In genomic region chr8:121908378-121909147, GRCm38 (mm10) we compare ENCODE assay signal across 9 mouse cellular contexts. TPM values are rescaled to one million over a fixed set of nuclear protein-coding genes. Genes with fewer than 3 reads are reported as not detected.
DNase-seq lines count a peak whose midpoint lies in the region; ATAC-seq and TF ChIP-seq lines count a peak whose summit lies in the region.
"Had no signal": no experiment of that assay in that cellular context is flagged by ENCODE, and none has a peak within 500 bp of the region (broad histone marks: within the 10 kb centered on the region; RNA-seq: fewer than 3 reads in every experiment).

No protein-coding gene starts in this region.

- peak overlapping the region; percentile 60 for H3K4me3 ChIP-seq in kidney, embryonic 15.5 days (replicated peaks)
- no peak overlapping the region for H3K4me3 ChIP-seq in hindbrain, embryonic 12.5 days
- no peak overlapping the region; the same call in 1 of the 2 replicates for H3K4me3 ChIP-seq in midbrain, embryonic 14.5 days (replicated peaks; ENCODE audit: low read depth, low read length)
- no peak overlapping the region for H3K4me3 ChIP-seq in gastrocnemius, adult 2 months

- no peak for DNase-seq in kidney, postnatal 25 days
- peak; percentile 14 for DNase-seq in T-cell, adult 2 months (ENCODE audit: low spot score)
- no peak for DNase-seq in midbrain, embryonic 14.5 days
- no peak for DNase-seq in gastrocnemius, adult 2 months
- no peak for DNase-seq in layer of hippocampus, adult 8-10 months (ENCODE audit: low spot score in 2 of 2)

- WGBS in kidney, embryonic 15.5 days, result 37% methylated on average over 8 of the region's 8 CpGs
- 62% methylated on average over 8 of the region's 8 CpGs for WGBS in hindbrain, embryonic 12.5 days
- 64% methylated on average over 8 of the region's 8 CpGs for WGBS in midbrain, embryonic 14.5 days

- H3K9me3 ChIP-seq in kidney, embryonic 15.5 days (replicated peaks), result no peaks in the 10 kb centered on the region
- no peaks in the 10 kb centered on the region for H3K9me3 ChIP-seq in hindbrain, embryonic 12.5 days (replicated peaks)
- no peaks in the 10 kb centered on the region for H3K9me3 ChIP-seq in midbrain, embryonic 14.5 days (ENCODE audit: control insufficient read depth, low read length)

- no peak for ATAC-seq in kidney, embryonic 15.5 days (replicated peaks; ENCODE audit: low FRiP score)
- ATAC-seq in hindbrain, embryonic 12.5 days (ENCODE audit: low FRiP score), result no peak
- ATAC-seq in midbrain, embryonic 14.5 days (ENCODE audit: low FRiP score, low TSS enrichment), result no peak

- peaks cover 9% of the 10 kb centered on the region; the same call in 1 of the 2 replicates for H3K27me3 ChIP-seq in kidney, embryonic 15.5 days
- H3K27me3 ChIP-seq in hindbrain, embryonic 12.5 days, result peaks cover 18% of the 10 kb centered on the region
- 0 out of 2 replicates have a peak, but pooled peaks cover 4% of the 10 kb centered on the region for H3K27me3 ChIP-seq in midbrain, embryonic 14.5 days (ENCODE audit: control insufficient read depth, insufficient read depth, low read length)

- H3K4me2 ChIP-seq in kidney, embryonic 15.5 days, result peak overlapping the region; percentile 98
- H3K4me2 ChIP-seq in hindbrain, embryonic 12.5 days (replicated peaks), result peak overlapping the region; percentile 98; the same call in 1 of the 2 replicates
- peak overlapping the region; percentile 99; the same call in 1 of the 2 replicates for H3K4me2 ChIP-seq in midbrain, embryonic 14.5 days (ENCODE audit: low read length)

- intact Hi-C loops in gastrocnemius, adult 2 months (cut with DNase I), result loop anchor here (1.0 kb wide), 2 partner anchors 34 to 58 kb away; no protein-coding TSS in a partner anchor

- no peak overlapping the region for H3K27ac ChIP-seq in kidney, embryonic 15.5 days
- no peak overlapping the region for H3K27ac ChIP-seq in hindbrain, embryonic 12.5 days
- no peak overlapping the region for H3K27ac ChIP-seq in midbrain, embryonic 14.5 days (replicated peaks; ENCODE audit: low read depth, low read length)
- H3K27ac ChIP-seq in gastrocnemius, adult 2 months, result no peak overlapping the region

- no peak overlapping the region for H3K9ac ChIP-seq in kidney, embryonic 15.5 days
- H3K9ac ChIP-seq in hindbrain, embryonic 12.5 days, result no peak overlapping the region
- H3K9ac ChIP-seq in midbrain, embryonic 14.5 days (replicated peaks; ENCODE audit: low read length), result no peak overlapping the region

- no peak for TF ChIP-seq CTCF in gastrocnemius, adult 2 months (IDR thresholded peaks at IDR 0.05)

- no peaks in the 10 kb centered on the region for H3K36me3 ChIP-seq in kidney, embryonic 15.5 days
- H3K36me3 ChIP-seq in hindbrain, embryonic 12.5 days, result no peaks in the 10 kb centered on the region
- H3K36me3 ChIP-seq in midbrain, embryonic 14.5 days (ENCODE audit: control insufficient read depth, insufficient read depth, low read length), result no peaks in the 10 kb centered on the region

- H3K4me1 ChIP-seq in kidney, embryonic 15.5 days, result peaks cover 54% of the 10 kb centered on the region
- peaks cover 21% of the 10 kb centered on the region for H3K4me1 ChIP-seq in hindbrain, embryonic 12.5 days
- H3K4me1 ChIP-seq in midbrain, embryonic 14.5 days (ENCODE audit: control insufficient read depth, insufficient read depth, low read length), result peaks cover 19% of the 10 kb centered on the region

RNA-seq across cellular contexts. Expression of gene Slc7a5, which starts 1.1 kb away (rescaled TPM):
- polyA plus RNA-seq in kidney, embryonic 15.5 days (2015; fragmentation: Nextera tagmentation; extraction: Ambion mirVana), result 16.7 and 19.3 TPM in 2 replicates
- polyA plus RNA-seq in hindbrain, embryonic 12.5 days (2016; fragmentation: Nextera tagmentation; extraction: Ambion mirVana), result 29.4 and 33.2 TPM in 2 replicates
- polyA plus RNA-seq in midbrain, embryonic 14.5 days (2014; fragmentation: Nextera tagmentation; extraction: Ambion mirVana), result 42.0 and 54.0 TPM in 2 replicates
- 1 to 10 TPM; 1.0 to 1.3 TPM for total RNA-seq in gastrocnemius, adult 2 months (2021)
- total RNA-seq in layer of hippocampus, adult 8-10 months (2022), result 10 to 100 TPM; 52.0 to 66.6 (median 61.8) TPM

RNA-seq across cellular contexts. Expression of gene Car5a, which starts 36.1 kb away (rescaled TPM):
- 0.40 TPM in 1 of 2 replicates, not detected in the other for polyA plus RNA-seq in kidney, embryonic 15.5 days (2015; fragmentation: Nextera tagmentation; extraction: Ambion mirVana)
- polyA plus RNA-seq in hindbrain, embryonic 12.5 days (2016; fragmentation: Nextera tagmentation; extraction: Ambion mirVana), result 0.18 TPM in 1 of 2 replicates, not detected in the other
- polyA plus RNA-seq in midbrain, embryonic 14.5 days (2014; fragmentation: Nextera tagmentation; extraction: Ambion mirVana), result not detected in 2 replicates
- not detected for total RNA-seq in gastrocnemius, adult 2 months (2021)
- under 1 TPM in 1 of 4 experiments, not detected in 3; 0.41 TPM for total RNA-seq in layer of hippocampus, adult 8-10 months (2022)
- total RNA-seq: megakaryocyte-erythroid progenitor cell, adult 5-6 weeks had no signal
- polyA plus RNA-seq: embryonic facial prominence, embryonic 11.5 days had no signal

RNA-seq across cellular contexts. Expression of gene Banp, which starts 41.0 kb away (rescaled TPM):
- polyA plus RNA-seq in kidney, embryonic 15.5 days (2015; fragmentation: Nextera tagmentation; extraction: Ambion mirVana), result 41.2 and 43.3 TPM in 2 replicates
- 48.3 and 57.3 TPM in 2 replicates for polyA plus RNA-seq in hindbrain, embryonic 12.5 days (2016; fragmentation: Nextera tagmentation; extraction: Ambion mirVana)
- polyA plus RNA-seq in midbrain, embryonic 14.5 days (2014; fragmentation: Nextera tagmentation; extraction: Ambion mirVana), result 47.7 and 48.7 TPM in 2 replicates
- total RNA-seq in gastrocnemius, adult 2 months (2021), result 10 to 100 TPM in 1 of 2 experiments, 1 to 10 TPM in 1; 8.8 to 18.7 TPM
- total RNA-seq in layer of hippocampus, adult 8-10 months (2022), result 10 to 100 TPM; 25.1 to 66.1 (median 45.2) TPM
